Mouse (Mus musculus) intestine, postnatal 0 days (tissue): ENCODE results near the gene Rffl. TPM values are rescaled to one million over a fixed set of nuclear protein-coding genes. Genes with fewer than 3 reads are reported as not detected.

Experiments
- ATAC-seq: fragments of 200-750 bp; cut with Nextera tagmentation; 2 replicates; pipeline ENCODE4 v1.8.0; 2017; ENCODE audit warnings: mild to moderate bottlenecking, moderate TSS enrichment, moderate library complexity
- H3K27ac ChIP-seq: fragments of 300-500 bp; sonication (generic); 2 replicates; pipeline ENCODE4 v1.5.1; 2014; ENCODE audit warnings: mild to moderate bottlenecking, low read depth, low read length, moderate library complexity
- H3K27me3 ChIP-seq: fragments of 300-500 bp; sonication (generic); replicated peaks from 2 replicates; pipeline ENCODE4 v1.6.1; 2014; ENCODE audit warnings: low read length, mixed read lengths; ENCODE audit not compliant: control insufficient read depth, insufficient read depth
- H3K36me3 ChIP-seq: fragments of 300-500 bp; sonication (generic); 2 replicates; pipeline ENCODE4 v1.6.1; 2014; ENCODE audit warnings: mild to moderate bottlenecking, moderate library complexity; ENCODE audit not compliant: control insufficient read depth, insufficient read depth
- H3K4me1 ChIP-seq: fragments of 300-500 bp; sonication (generic); replicated peaks from 2 replicates; pipeline ENCODE4 v1.6.1; 2014; ENCODE audit warnings: antibody characterized with exemption, low read length, mixed read lengths; ENCODE audit not compliant: control insufficient read depth, insufficient read depth
- H3K4me2 ChIP-seq: fragments of 300-500 bp; sonication (generic); replicated peaks from 2 replicates; pipeline ENCODE4 v1.6.1; 2014; ENCODE audit warnings: low read depth, mild to moderate bottlenecking, moderate library complexity
- H3K4me3 ChIP-seq: fragments of 300-500 bp; sonication (generic); 2 replicates; pipeline ENCODE4 v1.5.1; 2014; ENCODE audit warnings: low read depth, low read length
- H3K9ac ChIP-seq: fragments of 300-500 bp; sonication (generic); 2 replicates; pipeline ENCODE4 v1.6.1; 2014; ENCODE audit warnings: mild to moderate bottlenecking, low read depth, low read length
- H3K9me3 ChIP-seq: fragments of 300-500 bp; sonication (generic); 2 replicates; pipeline ENCODE4 v1.6.1; 2016; ENCODE audit warnings: mixed run types; ENCODE audit not compliant: control insufficient read depth
- CTCF ChIP-seq: sonication (generic); IDR thresholded peaks from 2 replicates; pipeline ENCODE4 v1.5.1; 2016; ENCODE audit warnings: low read depth, mild to moderate bottlenecking, control low read depth, antibody characterized with exemption, moderate library complexity
- WGBS: fragments of 180-500 bp; shearing (Covaris S2); extraction: QIAGEN DNeasy Blood & Tissue Kit; methylation state at CpG from one replicate; pipeline ENCODE4 v1.1.7; 2014; 5-methylcytosine and 5-hydroxymethylcytosine counted together
- polyA plus RNA-seq: library from polyadenylated mRNA; unstranded; fragments of >200 nt; fragmentation: Nextera tagmentation; extraction: Ambion mirVana; gene quantifications from 2 replicates; pipeline ENCODE4 v1.2.1, GENCODE M21; 2015

Gene Rffl
- polyA plus RNA-seq, 1 experiment from 2014 or later = 9.7 TPM

DNA sequence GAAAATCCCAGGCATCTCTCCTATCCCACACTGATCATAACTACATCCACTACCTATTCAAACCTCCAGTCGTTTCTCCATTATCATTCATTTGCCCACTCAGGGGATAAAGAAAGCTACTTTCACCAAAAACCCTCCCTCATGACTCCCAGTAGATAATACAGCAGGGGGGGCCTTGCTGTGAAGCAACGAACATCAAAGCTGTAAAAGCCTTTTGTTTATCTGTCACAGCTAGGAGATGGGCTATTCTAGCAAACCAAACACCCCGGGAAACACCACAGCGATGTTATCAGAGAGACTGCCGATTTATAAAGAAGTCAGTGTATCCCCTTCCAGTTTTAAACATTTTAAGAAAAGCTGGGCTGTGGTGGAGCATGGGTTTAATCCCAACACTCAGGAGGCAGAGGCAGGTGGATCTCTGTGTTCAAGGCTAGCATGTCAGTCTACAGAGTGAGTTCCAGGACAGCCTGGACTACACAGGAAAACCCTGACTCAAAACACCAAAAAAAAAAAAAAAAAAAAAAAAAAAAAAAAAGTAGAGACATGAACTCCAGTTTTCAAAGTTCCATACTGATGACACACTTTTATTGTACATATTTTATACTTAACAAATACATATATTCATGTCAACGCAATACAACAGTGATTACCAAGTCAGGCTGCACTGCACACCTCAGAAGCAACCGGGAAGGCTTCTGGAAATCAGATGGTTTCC lies 4.0 kb downstream of the Rffl start:
- TF ChIP-seq CTCF = no peak
- Histone ChIP-seq H3K9me3 (no peaks in the 10 kb centered on the region), H3K27ac (no peak overlapping the region), H3K4me1 (no peaks in the 10 kb centered on the region), H3K27me3 (no peaks in the 10 kb centered on the region), H3K36me3 (no peaks in the 10 kb centered on the region), H3K4me3 (no peak overlapping the region), H3K4me2 (no peak overlapping the region), H3K9ac (no peak overlapping the region)
- ATAC-seq = no peak
- WGBS = 32% methylated on average over 7 of the region's 7 CpGs

- WGBS = 85% methylated on average over 10 of the region's 10 CpGs
- H3K27me3 ChIP-seq = no peaks in the 10 kb centered on the region
- no peak for ATAC-seq
Measured at GRCm38 (mm10) chr11:82865957-82866356, 5.1 kb downstream of the Rffl start.

DNA sequence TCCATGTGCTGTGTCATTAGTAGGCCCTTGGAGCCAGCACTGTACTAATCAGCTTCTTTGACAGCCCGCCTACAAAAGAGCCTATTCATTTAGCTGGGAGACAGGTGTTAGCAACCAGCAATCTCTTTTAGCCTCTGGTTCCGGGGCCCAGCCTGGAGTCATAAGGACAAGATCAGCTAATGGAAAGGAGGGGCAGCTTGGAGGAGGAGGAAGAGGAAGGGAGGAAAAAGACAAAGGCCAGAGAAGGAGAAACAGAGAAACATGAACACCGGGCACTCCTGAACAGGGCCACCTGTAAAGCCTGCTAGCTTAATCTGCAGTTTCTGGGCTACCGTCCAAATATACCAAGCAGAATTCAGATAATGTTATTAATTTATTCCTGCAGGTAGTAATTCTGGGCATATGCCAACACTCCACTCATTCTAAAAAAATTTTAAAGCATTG lies 7.5 kb downstream of the Rffl start:
- Histone ChIP-seq H3K36me3 (no peaks in the 10 kb centered on the region), H3K4me1 (no peaks in the 10 kb centered on the region), H3K27me3 (no peaks in the 10 kb centered on the region), H3K27ac (no peak overlapping the region), H3K9me3 (no peaks in the 10 kb centered on the region), H3K4me2 (no peak overlapping the region), H3K9ac (no peak overlapping the region), H3K4me3 (no peak overlapping the region)
- TF ChIP-seq CTCF = no peak
- WGBS = 29% methylated on average over 4 of the region's 4 CpGs
- ATAC-seq = peak; percentile 63

More at GRCm38 (mm10) chr11:82865957-82866356, 5.1 kb downstream of the Rffl start:
- H3K9ac ChIP-seq = no peak overlapping the region
- H3K4me1 ChIP-seq = no peaks in the 10 kb centered on the region
- H3K4me3 ChIP-seq = no peak overlapping the region
- no peak for TF ChIP-seq CTCF
- H3K9me3 ChIP-seq = no peaks in the 10 kb centered on the region
- H3K4me2 ChIP-seq = no peak overlapping the region
- no peak overlapping the region for H3K27ac ChIP-seq
- H3K36me3 ChIP-seq = no peaks in the 10 kb centered on the region

GRCm38 (mm10) chr11:82863059-82863458 lies 8.0 kb downstream of the Rffl start:
- no peak overlapping the region for H3K4me3 ChIP-seq
- 74% methylated on average over 2 of the region's 2 CpGs for WGBS
- no peaks in the 10 kb centered on the region for H3K4me1 ChIP-seq
- ATAC-seq = no peak
- no peaks in the 10 kb centered on the region for H3K36me3 ChIP-seq
- H3K27ac ChIP-seq = no peak overlapping the region
- H3K4me2 ChIP-seq = no peak overlapping the region
- no peak for TF ChIP-seq CTCF
- H3K9ac ChIP-seq = no peak overlapping the region
- H3K27me3 ChIP-seq = no peaks in the 10 kb centered on the region
- H3K9me3 ChIP-seq = no peaks in the 10 kb centered on the region

DNA sequence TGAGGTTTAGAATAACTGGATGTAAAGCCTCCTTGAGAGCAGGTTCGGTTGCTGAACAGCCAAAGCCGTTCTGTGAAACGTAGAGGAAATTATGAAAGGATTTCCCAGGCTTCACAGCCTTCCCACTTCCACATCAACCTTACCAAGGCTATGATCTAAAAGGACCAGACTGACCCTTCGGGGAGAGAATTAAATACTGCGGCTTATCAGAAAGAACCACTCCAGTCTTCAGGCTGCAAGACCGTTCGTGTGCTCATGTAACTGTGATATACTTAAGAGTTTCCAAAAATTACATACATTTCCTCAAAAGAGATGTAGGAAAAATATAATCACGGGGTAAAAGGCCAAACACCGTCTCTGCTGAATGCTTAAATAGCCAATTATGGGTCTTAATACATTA lies 8.4 kb downstream of the Rffl start:
- H3K4me3 ChIP-seq = no peak overlapping the region
- no peaks in the 10 kb centered on the region for H3K9me3 ChIP-seq
- H3K4me2 ChIP-seq = no peak overlapping the region
- TF ChIP-seq CTCF = no peak
- H3K27ac ChIP-seq = no peak overlapping the region
- no peaks in the 10 kb centered on the region for H3K4me1 ChIP-seq
- H3K36me3 ChIP-seq = no peaks in the 10 kb centered on the region
- WGBS = 84% methylated on average over 9 of the region's 9 CpGs
- no peak for ATAC-seq
- H3K27me3 ChIP-seq = no peaks in the 10 kb centered on the region
- no peak overlapping the region for H3K9ac ChIP-seq

- H3K9me3 ChIP-seq = no peaks in the 10 kb centered on the region
Measured at GRCm38 (mm10) chr11:82861558-82861957, 9.5 kb downstream of the Rffl start.

DNA sequence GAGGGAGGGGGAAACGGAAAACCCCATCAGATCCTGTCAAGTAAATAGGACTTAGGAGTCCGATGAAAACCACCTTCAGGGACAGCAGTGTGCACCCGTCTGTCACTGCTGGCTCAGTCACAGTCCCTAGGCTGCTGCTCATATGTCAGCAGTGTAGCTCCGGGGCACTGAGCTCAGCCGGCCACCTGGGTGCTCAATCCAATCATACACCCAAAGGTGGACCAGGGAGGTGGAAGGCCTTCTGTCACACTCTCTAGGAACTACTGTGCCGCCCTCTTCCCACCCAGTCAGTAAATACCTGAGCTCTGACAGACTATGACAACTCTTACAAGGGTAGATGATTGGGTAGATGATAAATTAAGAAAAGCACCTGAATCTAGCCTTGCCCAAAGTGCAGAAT lies 10.3 kb downstream of the Rffl start:
- no peak for ATAC-seq
- TF ChIP-seq CTCF = no peak
- Histone ChIP-seq H3K27ac (no peak overlapping the region), H3K9ac (no peak overlapping the region), H3K4me2 (no peak overlapping the region), H3K9me3 (no peaks in the 10 kb centered on the region), H3K36me3 (no peaks in the 10 kb centered on the region), H3K27me3 (no peaks in the 10 kb centered on the region), H3K4me1 (no peaks in the 10 kb centered on the region), H3K4me3 (no peak overlapping the region)
- WGBS = 83% methylated on average over 6 of the region's 6 CpGs

More at GRCm38 (mm10) chr11:82861558-82861957, 9.5 kb downstream of the Rffl start:
- Histone ChIP-seq H3K36me3 (no peaks in the 10 kb centered on the region), H3K4me1 (no peaks in the 10 kb centered on the region), H3K27me3 (no peaks in the 10 kb centered on the region), H3K9ac (no peak overlapping the region), H3K4me2 (no peak overlapping the region), H3K27ac (no peak overlapping the region), H3K4me3 (no peak overlapping the region)
- no peak for TF ChIP-seq CTCF
- ATAC-seq = no peak
- 58% methylated on average over 8 of the region's 8 CpGs for WGBS
